Mouse (Mus musculus): ENCODE data around the gene Zbtb40. TPM values are rescaled to one million over a fixed set of nuclear protein-coding genes. Genes with fewer than 3 reads are reported as not detected.
A peak's percentile ranks its signal among the peaks of the same experiment; 100 is the strongest.

Zbtb40 gene
- polyA plus RNA-seq, 2 experiments: 5.0 to 7.5 TPM

DNA sequence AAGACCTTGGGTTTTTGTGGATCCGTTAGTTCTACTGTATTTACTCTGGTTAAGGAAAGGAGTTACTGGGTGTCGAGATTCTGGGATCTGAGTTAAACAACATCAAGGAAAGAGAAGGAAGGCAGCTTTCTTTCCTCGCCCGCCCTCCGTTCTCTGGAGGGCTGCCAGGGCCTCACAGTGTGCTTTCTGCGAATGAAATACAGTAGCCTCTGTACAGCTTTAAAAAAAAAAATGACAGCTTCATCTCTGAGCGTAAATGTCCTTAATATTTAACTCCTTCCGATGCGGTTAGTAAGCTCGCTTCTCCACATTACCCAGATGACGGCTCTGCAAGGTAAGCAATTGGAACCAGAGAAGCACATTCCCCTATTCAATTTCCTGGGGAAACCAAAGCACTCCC lies 4.8 kb downstream of the Zbtb40 start:
- TF ChIP-seq POLR2A (IDR thresholded peaks at IDR 0.05; ENCODE audit: borderline replicate concordance, extremely low read depth, insufficient read depth, insufficient read length): no peak
- ATAC-seq (ENCODE audit: low FRiP score, low read depth) (no peak), DNase-seq (ENCODE audit: low spot score) (peak; percentile 25)
- WGBS: 19% methylated on average over 11 of the region's 11 CpGs
- no peaks in the 10 kb centered on the region for H3K36me3 ChIP-seq (ENCODE audit: control insufficient read depth, insufficient read depth, low read length)
- no peak overlapping the region for H3K4me3 ChIP-seq (replicated peaks; ENCODE audit: low read length)
- no peak overlapping the region for H3K27ac ChIP-seq (replicated peaks; ENCODE audit: low read depth, low read length)
- 0 out of 2 replicates have a peak overlapping the region, but pooled peaks have one; percentile 0 for H3K9ac ChIP-seq (ENCODE audit: low read depth, low read length, severe bottlenecking)
- H3K4me2 ChIP-seq (replicated peaks; ENCODE audit: low read depth, low read length, severe bottlenecking): peak overlapping the region; percentile 14
- H3K9me3 ChIP-seq (ENCODE audit: control insufficient read depth, low read length): no peaks in the 10 kb centered on the region
- no peaks in the 10 kb centered on the region for H3K27me3 ChIP-seq (ENCODE audit: control insufficient read depth, insufficient read depth, low read length)
- peaks cover 39% of the 10 kb centered on the region for H3K4me1 ChIP-seq (ENCODE audit: control insufficient read depth, insufficient read depth, low read length)

DNA sequence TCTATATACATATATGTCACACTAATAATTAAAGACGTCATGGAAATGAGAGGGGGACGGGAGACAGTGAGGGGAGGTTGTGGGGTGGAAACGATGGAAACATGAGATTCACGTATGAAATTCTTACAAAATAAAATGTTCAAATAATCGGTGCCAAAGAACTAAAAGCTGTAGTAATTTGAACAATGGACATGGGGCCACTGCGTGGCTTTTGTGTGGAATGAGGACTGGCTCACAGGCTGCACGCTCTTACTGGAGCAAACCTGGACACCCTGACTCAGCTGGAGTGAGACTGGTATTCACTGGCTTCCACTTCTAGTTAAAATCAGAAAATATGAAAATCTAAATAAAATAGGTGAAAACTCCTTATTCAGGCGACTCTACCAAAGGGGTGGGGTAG lies 6.6 kb downstream of the Zbtb40 start:
- Histone ChIP-seq H3K27ac (replicated peaks; ENCODE audit: low read depth, low read length) (no peak overlapping the region), H3K9me3 (ENCODE audit: control insufficient read depth, low read length) (no peaks in the 10 kb centered on the region), H3K4me2 (replicated peaks; ENCODE audit: low read depth, low read length, severe bottlenecking) (no peak overlapping the region), H3K4me3 (replicated peaks; ENCODE audit: low read length) (no peak overlapping the region), H3K27me3 (ENCODE audit: control insufficient read depth, insufficient read depth, low read length) (no peaks in the 10 kb centered on the region), H3K36me3 (ENCODE audit: control insufficient read depth, insufficient read depth, low read length) (no peaks in the 10 kb centered on the region), H3K4me1 (ENCODE audit: control insufficient read depth, insufficient read depth, low read length) (peaks cover 49% of the 10 kb centered on the region), H3K9ac (ENCODE audit: low read depth, low read length, severe bottlenecking) (no peak overlapping the region)
- WGBS: 88% methylated on average over 8 of the region's 8 CpGs
- ATAC-seq (ENCODE audit: low FRiP score, low read depth) (no peak), DNase-seq (ENCODE audit: low spot score) (no peak)
- no peak for TF ChIP-seq POLR2A (IDR thresholded peaks at IDR 0.05; ENCODE audit: borderline replicate concordance, extremely low read depth, insufficient read depth, insufficient read length)

DNA sequence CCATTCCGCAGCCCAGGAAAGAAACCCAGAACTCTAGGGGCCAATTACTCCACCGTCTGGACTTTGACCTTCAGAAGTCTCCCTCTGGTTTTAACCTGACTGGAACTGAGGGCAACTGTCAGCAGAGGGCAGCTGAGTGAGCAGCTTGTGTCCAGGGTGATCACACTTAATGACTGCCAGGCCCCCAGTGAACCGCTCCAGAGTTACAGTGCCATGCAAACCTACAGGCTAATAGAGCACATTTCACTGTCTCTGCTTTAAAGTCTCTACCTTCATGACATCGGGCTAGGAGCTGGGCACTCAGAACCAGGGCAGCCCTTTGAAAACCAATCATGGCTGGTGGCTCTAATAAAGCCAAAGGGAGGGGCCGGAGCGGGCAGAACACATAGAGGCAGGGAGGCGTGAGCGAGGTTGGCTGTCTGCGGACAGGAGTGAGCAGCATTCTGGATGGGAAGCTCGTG lies 7.4 kb downstream of the Zbtb40 start:
- Histone ChIP-seq H3K27me3 (ENCODE audit: control insufficient read depth, insufficient read depth, low read length) (no peaks in the 10 kb centered on the region), H3K4me1 (ENCODE audit: control insufficient read depth, insufficient read depth, low read length) (peaks cover 49% of the 10 kb centered on the region), H3K4me2 (replicated peaks; ENCODE audit: low read depth, low read length, severe bottlenecking) (no peak overlapping the region), H3K9me3 (ENCODE audit: control insufficient read depth, low read length) (no peaks in the 10 kb centered on the region), H3K4me3 (replicated peaks; ENCODE audit: low read length) (no peak overlapping the region), H3K27ac (replicated peaks; ENCODE audit: low read depth, low read length) (no peak overlapping the region), H3K9ac (ENCODE audit: low read depth, low read length, severe bottlenecking) (no peak overlapping the region), H3K36me3 (ENCODE audit: control insufficient read depth, insufficient read depth, low read length) (no peaks in the 10 kb centered on the region)
- 55% methylated on average over 10 of the region's 10 CpGs for WGBS
- no peak for TF ChIP-seq POLR2A (IDR thresholded peaks at IDR 0.05; ENCODE audit: borderline replicate concordance, extremely low read depth, insufficient read depth, insufficient read length)
- no peak for ATAC-seq (ENCODE audit: low FRiP score, low read depth)
- DNase-seq (ENCODE audit: low spot score): no peak

DNA sequence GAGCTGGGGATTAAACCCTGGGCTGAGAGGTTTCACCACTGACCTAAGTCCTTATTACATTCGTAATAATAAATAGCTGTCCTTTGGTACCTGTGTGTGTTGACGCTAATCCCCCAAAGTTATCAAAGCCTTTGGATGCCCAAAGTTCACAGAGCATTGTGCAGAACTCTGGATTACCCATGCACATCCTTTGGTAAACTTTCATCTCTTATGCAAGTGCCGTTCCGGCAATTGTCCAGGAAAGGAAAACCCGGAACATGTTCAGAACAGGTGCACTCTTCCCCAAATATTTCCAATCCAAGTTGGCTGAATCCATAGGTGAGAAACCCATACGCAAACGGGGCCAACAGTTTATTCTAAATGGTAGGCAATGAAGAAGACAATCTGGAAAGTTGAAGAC lies 9.2 kb downstream of the Zbtb40 start:
- Histone ChIP-seq H3K36me3 (ENCODE audit: control insufficient read depth, insufficient read depth, low read length) (no peaks in the 10 kb centered on the region), H3K27me3 (ENCODE audit: control insufficient read depth, insufficient read depth, low read length) (no peaks in the 10 kb centered on the region), H3K4me3 (replicated peaks; ENCODE audit: low read length) (no peak overlapping the region), H3K27ac (replicated peaks; ENCODE audit: low read depth, low read length) (no peak overlapping the region), H3K4me2 (replicated peaks; ENCODE audit: low read depth, low read length, severe bottlenecking) (no peak overlapping the region), H3K4me1 (ENCODE audit: control insufficient read depth, insufficient read depth, low read length) (peaks cover 46% of the 10 kb centered on the region), H3K9me3 (ENCODE audit: control insufficient read depth, low read length) (no peaks in the 10 kb centered on the region), H3K9ac (ENCODE audit: low read depth, low read length, severe bottlenecking) (no peak overlapping the region)
- no peak for ATAC-seq (ENCODE audit: low FRiP score, low read depth)
- no peak for DNase-seq (ENCODE audit: low spot score)
- 95% methylated on average over 7 of the region's 7 CpGs for whole genome bisulfite sequencing
- no peak for TF ChIP-seq POLR2A (IDR thresholded peaks at IDR 0.05; ENCODE audit: borderline replicate concordance, extremely low read depth, insufficient read depth, insufficient read length)

DNA sequence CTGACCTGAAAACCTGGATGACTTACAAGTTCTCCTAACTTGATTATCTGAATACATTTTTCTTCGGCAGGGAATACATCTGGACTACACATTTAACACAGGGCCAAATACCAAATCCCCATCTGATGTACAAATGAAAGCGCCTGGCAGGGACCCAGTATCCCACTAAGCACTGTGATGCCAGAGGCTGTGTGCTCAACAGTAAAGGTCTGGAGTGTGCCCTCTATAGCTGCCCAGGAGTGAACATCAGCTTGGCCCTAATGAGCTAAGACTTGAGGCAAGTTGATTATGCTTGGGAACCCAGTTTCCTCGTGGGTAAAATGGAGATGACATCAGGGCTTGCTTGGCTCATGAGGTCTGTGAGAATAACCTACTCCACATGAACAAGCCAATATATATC lies 10.1 kb downstream of the Zbtb40 start:
- no peaks in the 10 kb centered on the region for H3K9me3 ChIP-seq (ENCODE audit: control insufficient read depth, low read length)
- H3K27me3 ChIP-seq (ENCODE audit: control insufficient read depth, insufficient read depth, low read length): no peaks in the 10 kb centered on the region
- DNase-seq (ENCODE audit: low spot score): peak; percentile 56
- H3K4me1 ChIP-seq (ENCODE audit: control insufficient read depth, insufficient read depth, low read length): peaks cover 40% of the 10 kb centered on the region
- no peak for TF ChIP-seq POLR2A (IDR thresholded peaks at IDR 0.05; ENCODE audit: borderline replicate concordance, extremely low read depth, insufficient read depth, insufficient read length)
- no peak overlapping the region for H3K27ac ChIP-seq (replicated peaks; ENCODE audit: low read depth, low read length)
- no peaks in the 10 kb centered on the region for H3K36me3 ChIP-seq (ENCODE audit: control insufficient read depth, insufficient read depth, low read length)
- ATAC-seq (ENCODE audit: low FRiP score, low read depth): no peak
- H3K4me3 ChIP-seq (replicated peaks; ENCODE audit: low read length): no peak overlapping the region
- no peak overlapping the region for H3K9ac ChIP-seq (ENCODE audit: low read depth, low read length, severe bottlenecking)
- H3K4me2 ChIP-seq (replicated peaks; ENCODE audit: low read depth, low read length, severe bottlenecking): no peak overlapping the region
- 51% methylated on average over 3 of the region's 3 CpGs for WGBS

DNA sequence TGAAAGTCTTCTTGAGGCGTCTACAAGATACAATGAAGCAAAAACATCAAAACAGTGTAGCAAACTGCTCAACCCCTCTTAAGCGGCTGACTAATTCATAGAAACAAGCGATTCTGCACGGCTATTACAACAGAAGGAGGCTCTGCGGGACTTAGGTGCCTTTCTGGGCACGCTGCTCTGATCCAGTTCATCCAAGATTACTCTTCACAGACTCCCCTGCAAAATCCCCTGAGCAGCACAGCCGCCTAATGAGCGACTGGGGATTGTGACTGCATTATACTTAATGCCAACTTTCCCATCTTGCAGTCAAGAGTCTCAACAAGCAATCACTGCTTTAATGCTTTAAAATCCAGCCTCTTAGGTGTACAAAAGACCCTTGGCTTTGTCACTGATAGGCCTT lies 10.5 kb downstream of the Zbtb40 start:
- 53% methylated on average over 8 of the region's 8 CpGs for WGBS
- Histone ChIP-seq H3K4me2 (replicated peaks; ENCODE audit: low read depth, low read length, severe bottlenecking) (no peak overlapping the region), H3K27ac (replicated peaks; ENCODE audit: low read depth, low read length) (no peak overlapping the region; the same call in 1 of the 2 replicates), H3K9ac (ENCODE audit: low read depth, low read length, severe bottlenecking) (no peak overlapping the region), H3K27me3 (ENCODE audit: control insufficient read depth, insufficient read depth, low read length) (no peaks in the 10 kb centered on the region), H3K4me1 (ENCODE audit: control insufficient read depth, insufficient read depth, low read length) (peaks cover 36% of the 10 kb centered on the region), H3K36me3 (ENCODE audit: control insufficient read depth, insufficient read depth, low read length) (no peaks in the 10 kb centered on the region), H3K4me3 (replicated peaks; ENCODE audit: low read length) (no peak overlapping the region), H3K9me3 (ENCODE audit: control insufficient read depth, low read length) (no peaks in the 10 kb centered on the region)
- DNase-seq (ENCODE audit: low spot score) (no peak), ATAC-seq (ENCODE audit: low FRiP score, low read depth) (no peak)
- TF ChIP-seq POLR2A (IDR thresholded peaks at IDR 0.05; ENCODE audit: borderline replicate concordance, extremely low read depth, insufficient read depth, insufficient read length): no peak

All from limb, embryonic 14.5 days (tissue).